Mouse (Mus musculus): ENCODE data around the gene Nr1h3.

GRCm38 (mm10) chr2:91236601-91237510 lies 34.2 kb upstream of the Nr1h3 start, which contains the start of gene Ddb2:
- TF ChIP-seq CTCF (IDR thresholded peaks at IDR 0.05; ENCODE audit: low read depth) (no peak; the same call in 1 of the 2 replicates), EP300 (IDR thresholded peaks at IDR 0.05; ENCODE audit: low read depth) (peak; percentile 70; the same call in 1 of the 2 replicates)

All from heart, postnatal 0 days (tissue).